Mouse (Mus musculus): Measurements from ENCODE around the gene Olfr206. TPM values are rescaled to one million over a fixed set of nuclear protein-coding genes. Genes with fewer than 3 reads are reported as not detected.
"Not testable (repeated sequence)": the region's sequence is repeated elsewhere in the genome, so short reads cannot be mapped to it uniquely, and the experiment has no call there.

The Olfr206 gene
- polyA plus RNA-seq (2015; fragmentation: Nextera tagmentation; extraction: Ambion mirVana), result not detected in 2 replicates

DNA sequence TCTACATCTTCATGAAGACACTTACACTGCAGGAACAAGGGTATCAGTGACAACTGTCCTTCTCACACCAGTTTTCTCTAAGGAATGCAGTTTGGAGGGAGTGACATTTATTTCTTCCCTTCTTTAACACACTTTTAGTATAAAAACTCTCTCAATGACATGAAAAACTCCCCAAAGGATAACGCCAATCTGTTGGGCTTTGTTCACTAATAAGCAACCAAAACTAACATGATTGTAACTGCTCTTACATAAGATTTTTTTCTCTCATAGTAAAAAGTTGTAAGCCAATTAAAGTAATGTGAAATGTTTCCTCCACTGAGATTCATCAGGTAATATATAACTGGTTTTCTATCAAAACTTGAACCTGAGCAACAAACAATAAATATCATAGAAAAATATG, at the start of gene Olfr206:
Gene Olfr206 (minus strand): TSS at position 101 of the 400 bp plus-strand sequence.
- 82% methylated on average over 1 of the region's 1 CpGs for WGBS

GRCm38 (mm10) chr16:59393300-59393699, 44.3 kb upstream of the Olfr206 start:
- no peak overlapping the region for H3K4me2 ChIP-seq (replicated peaks)
- H3K36me3 ChIP-seq, result no peaks in the 10 kb centered on the region
- no peaks in the 10 kb centered on the region for H3K4me1 ChIP-seq
- no peak overlapping the region for H3K4me3 ChIP-seq
- H3K9me3 ChIP-seq, result no peaks in the 10 kb centered on the region
- H3K9ac ChIP-seq (replicated peaks), result no peak overlapping the region
- peak; percentile 66; the same call in 1 of the 2 replicates for ATAC-seq (replicated peaks)
- WGBS, result 66% methylated on average over 3 of the region's 3 CpGs
- no peak overlapping the region for H3K27ac ChIP-seq (replicated peaks)
- H3K27me3 ChIP-seq, result no peaks in the 10 kb centered on the region

More for the DNA sequence above, at the start of gene Olfr206:
- Histone ChIP-seq H3K27ac (replicated peaks) (no peak within 1 kb of the TSS), H3K4me1 (no peaks in the 10 kb centered on the region), H3K9ac (replicated peaks) (no peak within 1 kb of the TSS), H3K36me3 (no peaks in the 10 kb centered on the region), H3K4me2 (replicated peaks) (no peak within 1 kb of the TSS), H3K27me3 (no peaks in the 10 kb centered on the region), H3K9me3 (no peaks in the 10 kb centered on the region), H3K4me3 (no peak within 1 kb of the TSS)
- ATAC-seq (replicated peaks), result no peak

GRCm38 (mm10) chr16:59363893-59364292, 14.8 kb upstream of the Olfr206 start, which contains the start of gene Olfr209:
Gene Olfr209, minus strand, starts transcription at chr16:59363993.
- no peak within 1 kb of the TSS for H3K27ac ChIP-seq (replicated peaks)
- ATAC-seq (replicated peaks), result no peak
- H3K4me3 ChIP-seq, result no peak within 1 kb of the TSS
- no peaks in the 10 kb centered on the region for H3K27me3 ChIP-seq
- no peaks in the 10 kb centered on the region for H3K4me1 ChIP-seq
- H3K4me2 ChIP-seq (replicated peaks), result no peak within 1 kb of the TSS
- WGBS, result 83% methylated on average over 2 of the region's 2 CpGs
- no peaks in the 10 kb centered on the region for H3K9me3 ChIP-seq
- H3K36me3 ChIP-seq, result no peaks in the 10 kb centered on the region
- H3K9ac ChIP-seq (replicated peaks), result no peak within 1 kb of the TSS

DNA sequence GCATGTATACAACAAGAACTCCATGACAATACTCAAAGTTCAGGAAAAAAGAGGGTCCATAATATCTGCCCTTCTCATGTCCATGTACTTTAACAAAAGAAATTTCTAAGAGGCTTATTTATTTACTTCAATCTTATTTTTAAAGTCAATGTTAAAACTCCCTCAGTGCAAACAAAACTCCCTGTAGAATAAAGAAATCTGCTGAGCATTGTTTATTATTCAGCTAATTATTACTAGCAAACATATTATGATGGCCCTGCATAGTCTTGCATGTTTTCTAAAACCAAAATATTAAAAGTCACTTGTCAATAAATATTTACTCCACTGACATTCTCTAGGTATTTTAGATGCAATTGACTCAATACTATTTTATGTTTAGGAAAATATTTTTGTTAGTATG, 18.0 kb downstream of the Olfr206 start, which contains the start of gene Olfr205:
Gene Olfr205 (minus strand): TSS at position 101 of the 400 bp plus-strand sequence.
- Histone ChIP-seq H3K9me3 (no peaks in the 10 kb centered on the region), H3K9ac (replicated peaks) (no peak within 1 kb of the TSS), H3K27ac (replicated peaks) (no peak within 1 kb of the TSS), H3K36me3 (no peaks in the 10 kb centered on the region), H3K27me3 (no peaks in the 10 kb centered on the region), H3K4me1 (no peaks in the 10 kb centered on the region), H3K4me2 (replicated peaks) (no peak within 1 kb of the TSS), H3K4me3 (no peak within 1 kb of the TSS)
- ATAC-seq (replicated peaks), result no peak

DNA sequence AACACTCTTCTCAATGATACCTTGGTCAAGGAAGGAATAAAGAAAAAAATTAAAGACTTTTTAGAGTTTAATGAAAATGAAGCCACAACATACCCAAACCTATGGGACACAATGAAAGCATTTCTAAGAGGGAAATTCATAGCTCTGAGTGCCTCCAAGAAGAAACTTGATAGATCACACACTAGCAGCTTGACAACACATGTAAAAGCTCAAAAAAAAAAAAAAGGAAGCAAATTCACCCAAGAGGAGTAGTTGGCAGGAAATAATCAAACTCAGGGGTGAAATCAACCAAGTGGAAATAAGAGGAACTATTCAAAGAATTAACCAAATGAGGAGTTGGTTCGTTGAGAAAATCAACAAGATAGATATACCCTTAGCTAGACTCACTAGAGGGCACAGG, 25.8 kb downstream of the Olfr206 start:
- not testable (repeated sequence) for ATAC-seq (replicated peaks); H3K4me1 ChIP-seq; H3K9ac ChIP-seq (replicated peaks); H3K4me3 ChIP-seq; H3K9me3 ChIP-seq; H3K27ac ChIP-seq (replicated peaks); H3K27me3 ChIP-seq; H3K36me3 ChIP-seq; H3K4me2 ChIP-seq (replicated peaks)
- WGBS, result 56% methylated on average over 1 of the region's 1 CpGs

GRCm38 (mm10) chr16:59318148-59318547, 30.9 kb downstream of the Olfr206 start, which contains the start of gene Olfr204:
Gene Olfr204, minus strand, starts transcription at chr16:59318248.
- Histone ChIP-seq H3K36me3 (no peaks in the 10 kb centered on the region), H3K4me3 (no peak within 1 kb of the TSS), H3K4me1 (no peaks in the 10 kb centered on the region), H3K27ac (replicated peaks) (no peak within 1 kb of the TSS), H3K9ac (replicated peaks) (no peak within 1 kb of the TSS), H3K4me2 (replicated peaks) (no peak within 1 kb of the TSS), H3K9me3 (no peaks in the 10 kb centered on the region), H3K27me3 (no peaks in the 10 kb centered on the region)
- ATAC-seq (replicated peaks), result no peak

DNA sequence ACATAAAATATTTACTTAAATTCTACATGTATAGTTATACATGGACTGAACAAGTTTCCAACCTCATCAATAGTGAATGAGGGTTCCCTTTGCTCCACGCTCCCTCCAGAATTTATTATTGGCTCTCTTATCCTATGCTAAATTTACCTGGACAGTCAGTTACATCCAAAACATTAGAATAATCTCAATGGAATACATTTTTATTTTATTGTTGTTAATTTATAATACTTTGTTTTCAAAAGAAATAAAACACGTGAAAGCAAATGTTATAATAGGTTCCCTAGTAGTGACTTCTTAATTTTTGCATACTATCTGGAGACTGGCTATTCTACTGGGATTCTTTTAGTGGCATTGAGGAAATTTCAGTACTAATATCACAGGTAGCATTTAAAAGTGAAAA, 50.5 kb downstream of the Olfr206 start, which contains the start of gene Olfr203:
Gene Olfr203 (plus strand): TSS at position 301 of the 400 bp plus-strand sequence.
- Histone ChIP-seq H3K9ac (replicated peaks) (no peak within 1 kb of the TSS), H3K9me3 (no peaks in the 10 kb centered on the region), H3K27ac (replicated peaks) (no peak within 1 kb of the TSS), H3K4me3 (no peak within 1 kb of the TSS), H3K4me2 (replicated peaks) (no peak within 1 kb of the TSS), H3K4me1 (no peaks in the 10 kb centered on the region), H3K27me3 (no peaks in the 10 kb centered on the region), H3K36me3 (no peaks in the 10 kb centered on the region)
- WGBS, result 89% methylated on average over 2 of the region's 2 CpGs
- ATAC-seq (replicated peaks), result no peak

Other genes with a start within 250 kb of the Olfr206 start
- not detected in 2 replicates for gene Olfr193, start 237.4 kb downstream of the Olfr206 start, polyA plus RNA-seq (2015; fragmentation: Nextera tagmentation; extraction: Ambion mirVana)
- gene Olfr194, start 228.2 kb downstream of the Olfr206 start, polyA plus RNA-seq (2015; fragmentation: Nextera tagmentation; extraction: Ambion mirVana), result not detected in 2 replicates
- not detected in 2 replicates for gene Olfr195, start 202.2 kb downstream of the Olfr206 start, polyA plus RNA-seq (2015; fragmentation: Nextera tagmentation; extraction: Ambion mirVana)
- not detected in 2 replicates for gene Olfr196, start 178.8 kb downstream of the Olfr206 start, polyA plus RNA-seq (2015; fragmentation: Nextera tagmentation; extraction: Ambion mirVana)
- gene Olfr198, start 145.7 kb downstream of the Olfr206 start, polyA plus RNA-seq (2015; fragmentation: Nextera tagmentation; extraction: Ambion mirVana), result not detected in 2 replicates
- gene Olfr199, start 129.5 kb downstream of the Olfr206 start, polyA plus RNA-seq (2015; fragmentation: Nextera tagmentation; extraction: Ambion mirVana), result not detected in 2 replicates
- not detected in 2 replicates for gene Olfr201, start 76.6 kb downstream of the Olfr206 start, polyA plus RNA-seq (2015; fragmentation: Nextera tagmentation; extraction: Ambion mirVana)
- not detected in 2 replicates for gene Olfr202, start 62.5 kb downstream of the Olfr206 start, polyA plus RNA-seq (2015; fragmentation: Nextera tagmentation; extraction: Ambion mirVana)
- not detected in 2 replicates for gene Olfr203, start 50.4 kb downstream of the Olfr206 start, polyA plus RNA-seq (2015; fragmentation: Nextera tagmentation; extraction: Ambion mirVana)
- not detected in 2 replicates for gene Olfr204, start 31.0 kb downstream of the Olfr206 start, polyA plus RNA-seq (2015; fragmentation: Nextera tagmentation; extraction: Ambion mirVana)
- gene Olfr205, start 18.1 kb downstream of the Olfr206 start, polyA plus RNA-seq (2015; fragmentation: Nextera tagmentation; extraction: Ambion mirVana), result not detected in 2 replicates
- gene Olfr209, start 14.7 kb upstream of the Olfr206 start, polyA plus RNA-seq (2015; fragmentation: Nextera tagmentation; extraction: Ambion mirVana), result not detected in 2 replicates
- gene Gabrr3, start 58.1 kb upstream of the Olfr206 start, polyA plus RNA-seq (2015; fragmentation: Nextera tagmentation; extraction: Ambion mirVana), result 0.06 TPM in 1 of 2 replicates, not detected in the other
- 13.2 and 13.3 TPM in 2 replicates for gene Riox2, start 122.5 kb upstream of the Olfr206 start, polyA plus RNA-seq (2015; fragmentation: Nextera tagmentation; extraction: Ambion mirVana)

All from forebrain, embryonic 15.5 days (tissue).